Mouse (Mus musculus) kidney, postnatal 0 days (tissue): ENCODE results near the gene Aspscr1. TPM values are rescaled to one million over a fixed set of nuclear protein-coding genes. Genes with fewer than 3 reads are reported as not detected.

Source experiments
- ATAC-seq: fragments of 200-750 bp; cut with Nextera tagmentation; replicated peaks from 2 replicates; pipeline ENCODE4 v1.8.0; 2017; ENCODE audit warnings: low read depth, moderate number of reproducible peaks, moderate TSS enrichment, moderate library complexity; ENCODE audit not compliant: low FRiP score
- DNase-seq: peaks from one replicate; pipeline ENCODE4 v3.0.0-alpha.2; 2016; ENCODE audit warnings: low spot score
- H3K27ac ChIP-seq: fragments of 300-500 bp; sonication (generic); 2 replicates; pipeline ENCODE4 v1.5.1; 2014; ENCODE audit warnings: mild to moderate bottlenecking
- H3K27me3 ChIP-seq: fragments of 300-500 bp; sonication (generic); 2 replicates; pipeline ENCODE4 v1.6.1; 2014; ENCODE audit warnings: low read length, mixed read lengths; ENCODE audit not compliant: insufficient read depth
- H3K36me3 ChIP-seq: fragments of 300-500 bp; sonication (generic); 2 replicates; pipeline ENCODE4 v1.6.1; 2014; ENCODE audit warnings: low read length, mixed read lengths; ENCODE audit not compliant: insufficient read depth
- H3K4me1 ChIP-seq: fragments of 300-500 bp; sonication (generic); replicated peaks from 2 replicates; pipeline ENCODE4 v1.6.1; 2014; ENCODE audit warnings: antibody characterized with exemption, low read length, mixed read lengths; ENCODE audit not compliant: insufficient read depth
- H3K4me2 ChIP-seq: fragments of 300-500 bp; sonication (generic); 2 replicates; pipeline ENCODE4 v1.6.1; 2014; ENCODE audit warnings: mild to moderate bottlenecking, low read length, moderate library complexity, mixed read lengths
- H3K4me3 ChIP-seq: fragments of 300-500 bp; sonication (generic); replicated peaks from 2 replicates; pipeline ENCODE4 v1.5.1; 2014; ENCODE audit warnings: low read depth, low read length
- H3K9ac ChIP-seq: fragments of 300-500 bp; sonication (generic); 2 replicates; pipeline ENCODE4 v1.6.1; 2014; ENCODE audit warnings: low read depth, low read length
- H3K9me3 ChIP-seq: fragments of 300-500 bp; sonication (generic); replicated peaks from 2 replicates; pipeline ENCODE4 v1.6.1; 2016; ENCODE audit warnings: low read length, inconsistent platforms, mixed read lengths
- CTCF ChIP-seq: IDR thresholded peaks from 2 replicates; pipeline ENCODE4 v1.5.1; 2016; ENCODE audit warnings: antibody characterized with exemption, low read depth, mild to moderate bottlenecking, moderate library complexity
- WGBS: fragments of 180-500 bp; shearing (Covaris S2); extraction: QIAGEN DNeasy Blood & Tissue Kit; methylation state at CpG from one replicate; pipeline ENCODE4 v1.1.7; 2014; 5-methylcytosine and 5-hydroxymethylcytosine counted together
- microRNA-seq: library from miRNA; unstranded; fragments of <30 nt; microRNA quantifications from one replicate; pipeline ENCODE4, GENCODE M21; 2016
- polyA plus RNA-seq: library from polyadenylated mRNA; unstranded; fragments of >200 nt; fragmentation: Nextera tagmentation; extraction: Ambion mirVana; gene quantifications from 2 replicates; pipeline ENCODE4 v1.2.1, GENCODE M21; 2015

Aspscr1 gene
- polyA plus RNA-seq, 1 experiment from 2014 or later, result 122 TPM

- Histone ChIP-seq H3K9me3 (no peaks in the 10 kb centered on the region), H3K4me1 (no peaks in the 10 kb centered on the region), H3K27ac (no peak overlapping the region), H3K27me3 (no peaks in the 10 kb centered on the region), H3K36me3 (no peaks in the 10 kb centered on the region), H3K9ac (no peak overlapping the region), H3K4me2 (no peak overlapping the region), H3K4me3 (no peak overlapping the region)
- 70% methylated on average over 7 of the region's 7 CpGs for WGBS
- no peak for TF ChIP-seq CTCF
- ATAC-seq (0 out of 2 replicates have a peak, but pooled peaks have one; percentile 33), DNase-seq (no peak)
Measured at GRCm38 (mm10) chr11:120744121-120744701, 71.4 kb downstream of the Aspscr1 start.

- Histone ChIP-seq H3K9ac (no peak overlapping the region), H3K36me3 (no peaks in the 10 kb centered on the region), H3K9me3 (no peaks in the 10 kb centered on the region), H3K4me1 (no peaks in the 10 kb centered on the region), H3K27ac (no peak overlapping the region), H3K4me2 (no peak overlapping the region), H3K4me3 (no peak overlapping the region), H3K27me3 (no peaks in the 10 kb centered on the region)
- 64% methylated on average over 4 of the region's 4 CpGs for WGBS
- ATAC-seq, result no peak
- no peak for DNase-seq
- no peak for TF ChIP-seq CTCF
Measured at GRCm38 (mm10) chr11:120747974-120748373, 75.2 kb downstream of the Aspscr1 start.

- Histone ChIP-seq H3K4me1 (no peaks in the 10 kb centered on the region), H3K9me3 (no peaks in the 10 kb centered on the region), H3K4me3 (no peak overlapping the region), H3K36me3 (no peaks in the 10 kb centered on the region), H3K27ac (no peak overlapping the region), H3K4me2 (no peak overlapping the region), H3K9ac (no peak overlapping the region), H3K27me3 (no peaks in the 10 kb centered on the region)
- WGBS, result 57% methylated on average over 8 of the region's 8 CpGs
- TF ChIP-seq CTCF, result peak; percentile 55; the same call in 1 of the 2 replicates
- DNase-seq, result no peak
- no peak for ATAC-seq
Measured at GRCm38 (mm10) chr11:120749430-120749829, 76.7 kb downstream of the Aspscr1 start.

DNA sequence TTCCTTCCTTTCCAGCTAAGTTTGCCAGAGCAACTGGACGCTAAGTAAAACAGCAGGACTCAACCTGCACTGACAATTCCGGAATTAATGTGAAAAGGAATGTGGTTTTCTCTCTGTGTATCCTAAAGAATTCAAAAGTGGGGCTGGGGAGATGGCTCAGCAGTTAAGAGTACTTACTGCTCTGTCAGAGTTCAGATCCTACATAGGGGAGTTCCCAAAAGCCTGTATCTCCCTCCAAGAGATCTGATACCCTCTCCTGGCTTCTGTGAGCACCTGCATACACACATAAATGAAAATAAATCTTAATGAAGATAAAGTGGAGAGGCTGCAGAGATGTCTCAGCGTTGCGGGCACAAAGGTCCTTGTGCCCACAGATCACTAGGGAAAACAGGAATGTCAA lies 78.8 kb downstream of the Aspscr1 start:
- no peaks in the 10 kb centered on the region for H3K9me3 ChIP-seq
- H3K9ac ChIP-seq, result no peak overlapping the region
- no peak overlapping the region for H3K27ac ChIP-seq
- WGBS, result 57% methylated on average over 4 of the region's 4 CpGs
- DNase-seq, result no peak
- no peak overlapping the region for H3K4me2 ChIP-seq
- ATAC-seq, result no peak
- no peak for TF ChIP-seq CTCF
- no peaks in the 10 kb centered on the region for H3K36me3 ChIP-seq
- H3K4me1 ChIP-seq, result no peaks in the 10 kb centered on the region
- H3K4me3 ChIP-seq, result no peak overlapping the region
- no peaks in the 10 kb centered on the region for H3K27me3 ChIP-seq

Small RNA genes lying within 50 kb of the gene (microRNA-seq; reads per million reads assigned to microRNA genes)
- gene Mir6936, result 0.80 reads per million

Other genes with a start within 250 kb of the Aspscr1 start
- 21.0 and 23.3 TPM in 2 replicates for gene Nploc4, start 235.3 kb upstream of the Aspscr1 start, polyA plus RNA-seq
- not detected in 2 replicates for gene Tspan10, start 230.3 kb upstream of the Aspscr1 start, polyA plus RNA-seq
- gene Pde6g, start 219.5 kb upstream of the Aspscr1 start, polyA plus RNA-seq, result 0.17 and 0.36 TPM in 2 replicates
- 24.3 and 30.3 TPM in 2 replicates for gene Oxld1, start 214.9 kb upstream of the Aspscr1 start, polyA plus RNA-seq
- 26.3 and 29.5 TPM in 2 replicates for gene Ccdc137, start 214.9 kb upstream of the Aspscr1 start, polyA plus RNA-seq
- gene Arl16, start 205.4 kb upstream of the Aspscr1 start, polyA plus RNA-seq, result 32.7 and 35.1 TPM in 2 replicates
- gene Mrpl12, start 188.4 kb upstream of the Aspscr1 start, polyA plus RNA-seq, result 218 and 224 TPM in 2 replicates
- gene Slc25a10, start 181.1 kb upstream of the Aspscr1 start, polyA plus RNA-seq, result 121 and 132 TPM in 2 replicates
- gene Gcgr, start 142.3 kb upstream of the Aspscr1 start, polyA plus RNA-seq, result 6.6 and 7.0 TPM in 2 replicates
- gene Mcrip1, start 123.2 kb upstream of the Aspscr1 start, polyA plus RNA-seq, result 218 and 227 TPM in 2 replicates
- 0.30 TPM in 1 of 2 replicates, not detected in the other for gene Ppp1r27, start 121.8 kb upstream of the Aspscr1 start, polyA plus RNA-seq
- gene P4hb, start 99.7 kb upstream of the Aspscr1 start, polyA plus RNA-seq, result 635 and 676 TPM in 2 replicates
- gene Arhgdia, start 91.3 kb upstream of the Aspscr1 start, polyA plus RNA-seq, result 444 and 506 TPM in 2 replicates
- gene Alyref, start 74.6 kb upstream of the Aspscr1 start, polyA plus RNA-seq, result 341 and 361 TPM in 2 replicates
- gene Anapc11, start 74.6 kb upstream of the Aspscr1 start, polyA plus RNA-seq, result 159 and 168 TPM in 2 replicates
- gene Npb, start 64.5 kb upstream of the Aspscr1 start, polyA plus RNA-seq, result 48.0 and 51.4 TPM in 2 replicates
- gene Pcyt2, start 55.0 kb upstream of the Aspscr1 start, polyA plus RNA-seq, result 116 and 118 TPM in 2 replicates
- gene Sirt7, start 47.7 kb upstream of the Aspscr1 start, polyA plus RNA-seq, result 38.8 and 41.6 TPM in 2 replicates
- 26.5 and 27.4 TPM in 2 replicates for gene Mafg, start 39.4 kb upstream of the Aspscr1 start, polyA plus RNA-seq
- gene Pycr1, start 29.2 kb upstream of the Aspscr1 start, polyA plus RNA-seq, result 12.2 and 13.9 TPM in 2 replicates
- gene Myadml2, start 24.8 kb upstream of the Aspscr1 start, polyA plus RNA-seq, result 0.24 and 0.28 TPM in 2 replicates
- gene Notum, start 11.8 kb upstream of the Aspscr1 start, polyA plus RNA-seq, result 5.3 and 7.4 TPM in 2 replicates
- 160 and 174 TPM in 2 replicates for gene Cenpx, start 40.8 kb downstream of the Aspscr1 start, polyA plus RNA-seq
- gene Lrrc45, start 41.0 kb downstream of the Aspscr1 start, polyA plus RNA-seq, result 31.3 and 33.5 TPM in 2 replicates
- gene Rac3, start 48.5 kb downstream of the Aspscr1 start, polyA plus RNA-seq, result 23.4 and 23.7 TPM in 2 replicates
- 112 and 123 TPM in 2 replicates for gene Dcxr, start 54.3 kb downstream of the Aspscr1 start, polyA plus RNA-seq
- 1.8 and 3.6 TPM in 2 replicates for gene Cbr2, start 59.1 kb downstream of the Aspscr1 start, polyA plus RNA-seq
- 2.6 and 4.5 TPM in 2 replicates for gene Hmga1b, start 89.8 kb downstream of the Aspscr1 start, polyA plus RNA-seq
- 32.4 and 32.6 TPM in 2 replicates for gene Rfng, start 111.2 kb downstream of the Aspscr1 start, polyA plus RNA-seq
- gene Gps1, start 111.3 kb downstream of the Aspscr1 start, polyA plus RNA-seq, result 158 and 170 TPM in 2 replicates
- gene Dus1l, start 123.4 kb downstream of the Aspscr1 start, polyA plus RNA-seq, result 66.0 and 73.0 TPM in 2 replicates
- 19.8 and 19.9 TPM in 2 replicates for gene Fasn, start 151.6 kb downstream of the Aspscr1 start, polyA plus RNA-seq